Mouse (Mus musculus) liver, postnatal 0 days (tissue): ENCODE measurements around the gene Gtpbp6.

ENCODE experiments used
- CTCF ChIP-seq: sonication (generic); IDR thresholded peaks from 2 replicates; pipeline ENCODE4 v1.5.1; 2016; ENCODE audit warnings: antibody characterized with exemption, low read depth
- EP300 ChIP-seq: IDR thresholded peaks from 2 replicates; pipeline ENCODE4 v1.6.1; 2016; ENCODE audit warnings: antibody characterized with exemption, low read depth, mild to moderate bottlenecking

GRCm38 (mm10) chr5:110100921-110101631 lies 6.9 kb downstream of the Gtpbp6 start:
- no peak for TF ChIP-seq EP300
- TF ChIP-seq CTCF = no peak
